Mouse (Mus musculus) adrenal gland, postnatal 10 days (tissue): ENCODE measurements around the gene Nup85. TPM values are rescaled to one million over a fixed set of nuclear protein-coding genes. Genes with fewer than 3 reads are reported as not detected.
A peak's percentile ranks its signal among the peaks of the same experiment; 100 is the strongest.

Source experiments
- DNase-seq: peaks from one replicate; pipeline ENCODE4 v3.0.0; 2021; ENCODE audit warnings: mixed read lengths
- total RNA-seq, 2 experiments: library from RNA; stranded (reverse); gene quantifications; 2 replicates each; pipeline ENCODE4 v1.2.3; 2021

Gene Nup85
- total RNA-seq, 2 experiments from 2014 or later = 44.4 to 48.7 TPM

- DNase-seq = no peak
These were observed 49.1 kb downstream of the Nup85 start for GRCm38 (mm10) chr11:115613138-115613945.

DNA sequence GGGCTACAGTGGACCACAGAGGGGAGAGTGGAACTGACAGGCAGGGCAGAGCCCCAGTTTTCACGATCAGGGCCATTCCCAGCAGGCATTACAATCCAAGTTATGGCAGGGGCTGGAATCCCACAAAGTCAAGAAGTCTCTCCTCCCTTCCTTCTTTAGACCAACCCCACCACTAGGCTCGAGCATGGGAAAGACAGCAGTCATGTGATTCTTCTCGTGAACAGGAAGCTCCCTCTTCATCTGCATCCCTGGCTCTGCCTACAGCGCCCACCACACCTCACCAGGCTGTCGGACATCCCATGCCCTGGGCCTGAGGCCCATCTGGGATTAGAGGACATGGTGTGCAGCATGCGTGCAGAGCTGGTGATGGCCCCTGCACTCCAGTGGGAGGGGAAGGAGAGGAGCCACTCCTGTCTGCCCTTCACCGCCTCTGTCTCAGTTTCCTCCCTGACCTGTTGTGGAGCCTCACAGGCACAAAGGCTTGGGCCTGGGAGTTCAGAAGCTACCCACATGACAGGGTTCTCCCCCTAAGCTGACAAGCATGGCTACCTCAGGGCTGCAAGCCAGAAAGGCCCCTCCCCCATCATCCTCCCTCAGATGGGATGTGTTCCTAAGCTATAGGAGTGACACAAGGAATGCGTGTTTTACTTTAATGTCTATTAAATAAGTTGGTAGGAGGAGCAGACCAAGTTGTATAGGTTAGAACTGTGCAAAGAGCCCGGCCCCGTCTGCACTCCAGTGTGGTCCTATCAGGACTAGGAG, 50.3 kb downstream of the Nup85 start:
- no peak for DNase-seq

GRCm38 (mm10) chr11:115615108-115615825, 51.0 kb downstream of the Nup85 start:
- DNase-seq = peak; percentile 71

- peak; percentile 77 for DNase-seq
These were observed 51.6 kb downstream of the Nup85 start for GRCm38 (mm10) chr11:115615875-115616274.

- no peak for DNase-seq
These were observed 52.1 kb downstream of the Nup85 start for GRCm38 (mm10) chr11:115616371-115616770.

DNA sequence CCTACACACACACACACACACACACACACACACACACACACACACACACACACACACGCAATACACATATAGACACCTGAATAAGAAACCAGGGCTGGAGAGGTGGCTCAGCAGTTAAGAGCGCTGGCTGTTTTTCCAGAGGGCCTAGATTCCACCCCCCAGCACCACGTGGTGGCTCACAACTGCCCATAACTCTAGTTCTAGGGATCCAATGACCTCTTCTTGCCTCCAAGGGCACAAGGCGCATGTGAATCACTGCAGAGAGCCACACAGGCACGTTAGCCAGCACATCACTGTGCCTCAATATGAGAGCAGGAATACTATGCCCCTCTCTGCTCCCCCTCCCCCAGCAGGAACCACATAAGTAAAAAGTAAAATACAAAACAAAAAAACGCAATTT, 52.7 kb downstream of the Nup85 start:
- peak; percentile 73 for DNase-seq

DNA sequence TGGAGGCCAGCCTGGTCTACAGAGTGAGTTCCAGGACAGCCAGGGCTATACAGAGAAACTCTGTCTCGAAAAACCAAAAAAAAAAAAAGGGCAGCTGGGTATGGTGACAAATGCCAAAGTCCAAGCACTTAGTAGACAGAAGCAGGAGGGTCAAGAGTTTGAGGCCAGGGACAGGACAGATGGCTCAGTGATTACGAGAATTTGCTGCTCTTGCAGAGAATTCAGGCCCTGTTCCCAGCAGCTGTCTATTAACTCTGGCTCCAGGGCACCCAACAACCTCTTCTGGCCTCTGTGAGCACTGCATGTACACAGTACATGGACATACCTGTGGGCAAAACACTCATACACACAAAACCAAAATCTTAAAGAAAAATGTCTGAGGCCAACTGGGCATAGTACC, 53.8 kb downstream of the Nup85 start:
- DNase-seq = no peak

DNA sequence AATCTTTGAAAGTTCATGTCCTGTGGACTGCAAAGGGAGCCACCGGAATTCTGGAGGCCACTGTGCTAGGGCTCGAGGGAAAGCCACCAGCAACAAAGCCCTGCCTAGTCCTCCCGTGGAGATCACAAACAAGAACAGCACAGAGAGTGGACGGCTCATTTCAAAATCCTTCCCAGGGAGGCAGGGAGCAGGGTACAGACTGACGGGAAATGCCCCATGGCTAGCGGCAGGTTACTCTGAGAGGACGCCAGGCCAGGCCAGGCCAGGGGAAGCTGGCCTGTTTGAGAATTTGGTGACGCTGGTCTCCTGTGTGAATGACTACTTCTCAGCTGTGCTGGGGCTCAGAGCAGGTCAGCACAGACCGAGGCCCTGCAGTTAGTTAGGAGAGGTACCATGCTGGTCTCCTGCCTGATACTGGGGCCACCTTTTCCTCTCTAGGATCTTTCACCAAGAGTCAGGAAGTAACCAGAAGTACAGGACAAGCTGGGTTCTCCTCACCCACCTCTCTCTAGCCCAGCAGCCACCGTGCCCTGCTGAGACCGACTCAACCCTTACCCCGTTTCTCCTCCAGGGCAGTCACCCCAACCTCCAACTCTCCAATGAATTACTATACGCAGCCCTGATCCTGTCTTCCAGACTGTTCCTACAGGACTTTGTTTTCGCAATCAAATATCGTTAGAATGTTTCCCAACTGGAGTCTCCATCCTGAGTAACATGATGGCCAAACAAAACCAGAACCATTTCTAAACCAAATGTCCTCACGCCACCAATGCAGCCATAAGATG, 54.7 kb downstream of the Nup85 start:
- no peak for DNase-seq

DNA sequence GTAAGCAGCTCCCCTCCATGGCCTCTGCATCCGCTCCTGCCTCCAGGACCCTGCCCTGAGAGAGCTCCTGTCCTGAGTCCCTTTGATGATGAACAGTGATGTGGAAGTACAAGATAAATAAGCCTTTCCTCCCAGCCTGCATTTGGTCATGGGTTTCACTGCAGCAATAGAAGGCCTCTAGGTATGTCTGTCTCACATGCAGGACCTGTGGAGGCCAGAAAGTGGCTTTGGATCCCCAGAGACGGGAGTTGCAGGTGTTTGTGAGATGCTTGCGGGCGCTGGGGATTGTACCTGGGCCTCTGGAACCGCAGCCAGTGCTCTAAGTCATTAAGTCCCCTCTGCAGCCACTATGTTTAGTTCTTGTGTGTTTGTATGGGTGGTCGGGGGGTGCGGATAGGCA, 55.7 kb downstream of the Nup85 start:
- no peak for DNase-seq

DNA sequence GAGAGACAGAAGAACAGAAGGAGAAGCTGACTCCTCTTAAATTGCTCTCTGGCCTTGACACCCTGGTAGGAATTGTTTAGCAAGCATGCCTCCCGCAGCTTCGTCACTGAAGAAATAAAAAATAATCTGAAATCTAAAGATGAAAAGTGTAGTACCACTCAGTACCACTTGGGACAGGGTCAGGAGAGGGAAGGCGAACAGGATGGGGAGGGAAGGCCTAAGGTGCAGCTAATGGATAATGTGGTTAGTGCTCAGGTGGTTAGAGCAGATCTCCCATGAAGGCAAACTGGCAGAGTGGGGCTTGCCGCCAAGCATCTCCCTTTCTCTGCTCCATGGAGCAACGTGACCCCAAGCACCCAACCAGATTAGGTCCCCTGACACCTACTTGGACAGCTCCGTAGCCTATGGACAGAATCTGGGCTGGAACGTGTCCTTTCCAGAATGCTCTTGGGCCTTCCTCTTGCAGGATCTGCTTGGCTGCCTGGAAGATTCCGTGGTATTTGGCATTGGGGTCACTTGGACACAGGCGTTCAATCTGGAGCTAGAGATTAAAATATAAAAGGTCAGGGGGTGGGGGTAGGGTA, 59.3 kb downstream of the Nup85 start:
- DNase-seq = peak; percentile 66

- DNase-seq = peak; percentile 81
These were observed 61.6 kb downstream of the Nup85 start for GRCm38 (mm10) chr11:115625877-115626276.

DNA sequence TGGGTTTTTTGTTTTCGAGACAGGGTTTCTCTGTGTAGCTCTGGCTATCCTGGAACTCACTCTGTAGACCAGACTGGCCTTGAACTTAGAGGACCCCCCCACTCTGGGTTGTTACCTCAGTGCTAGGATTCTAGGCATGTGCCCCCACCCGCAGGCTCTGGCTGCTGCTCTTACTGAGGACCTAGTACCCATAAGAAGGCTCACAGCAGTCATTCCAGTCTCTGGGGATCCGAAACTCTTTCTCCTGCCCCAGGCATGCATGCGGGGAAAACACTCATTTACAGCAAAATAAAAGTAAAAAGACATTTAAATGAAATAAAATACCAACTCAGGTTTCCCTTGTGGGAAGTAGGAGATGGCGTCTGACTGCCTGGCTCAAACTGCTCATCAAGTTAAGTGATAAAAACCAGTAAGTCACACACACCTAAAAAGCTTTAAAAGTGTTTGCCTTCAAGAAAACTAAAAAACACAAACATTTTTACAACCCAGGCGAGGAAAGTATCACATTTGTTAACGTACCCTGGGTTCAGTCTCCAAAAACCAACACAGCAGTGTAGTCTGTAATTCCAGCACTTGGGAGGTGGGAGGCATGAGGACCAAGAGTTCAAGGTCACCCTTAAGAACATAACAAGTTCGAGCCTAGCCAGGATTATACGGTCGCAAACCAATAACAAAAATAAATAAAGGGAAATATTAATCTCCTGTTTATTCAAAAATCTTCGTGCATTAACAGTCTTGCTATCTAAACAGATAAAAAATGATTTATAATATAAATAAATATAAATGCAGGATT, 62.8 kb downstream of the Nup85 start:
- DNase-seq = no peak

GRCm38 (mm10) chr11:115627705-115628464, 63.7 kb downstream of the Nup85 start, which contains the start of gene Slc25a19:
Gene Slc25a19, minus strand, starts transcription at chr11:115628295.
- DNase-seq = peak; percentile 99

DNA sequence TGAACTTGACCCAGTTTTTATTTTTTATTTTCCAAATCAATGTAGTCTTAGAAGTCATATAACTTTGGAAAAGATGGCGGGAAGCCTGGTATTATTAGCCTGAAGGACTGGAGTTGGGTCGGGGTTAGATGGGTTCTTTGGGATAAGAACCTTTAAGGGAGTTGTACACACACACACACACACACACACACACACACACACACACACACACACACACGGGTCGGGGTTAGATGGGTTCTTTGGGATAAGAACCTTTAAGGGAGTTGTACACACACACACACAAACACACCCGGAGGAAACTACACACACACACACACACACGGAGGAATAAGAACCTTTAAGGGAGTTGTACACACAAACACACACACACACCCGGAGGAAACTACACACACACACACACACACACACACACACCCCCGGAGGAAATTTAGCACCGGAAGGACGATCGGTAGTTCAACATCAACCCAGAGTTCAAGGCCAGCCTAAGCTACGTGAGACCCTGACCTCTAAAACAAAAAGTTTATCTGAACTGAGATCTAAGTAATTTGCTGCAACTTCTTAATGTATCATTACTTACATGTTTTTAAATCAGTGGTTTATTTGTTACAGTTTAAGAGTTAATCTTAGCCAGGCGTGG, 64.3 kb downstream of the Nup85 start:
- DNase-seq = no peak

DNA sequence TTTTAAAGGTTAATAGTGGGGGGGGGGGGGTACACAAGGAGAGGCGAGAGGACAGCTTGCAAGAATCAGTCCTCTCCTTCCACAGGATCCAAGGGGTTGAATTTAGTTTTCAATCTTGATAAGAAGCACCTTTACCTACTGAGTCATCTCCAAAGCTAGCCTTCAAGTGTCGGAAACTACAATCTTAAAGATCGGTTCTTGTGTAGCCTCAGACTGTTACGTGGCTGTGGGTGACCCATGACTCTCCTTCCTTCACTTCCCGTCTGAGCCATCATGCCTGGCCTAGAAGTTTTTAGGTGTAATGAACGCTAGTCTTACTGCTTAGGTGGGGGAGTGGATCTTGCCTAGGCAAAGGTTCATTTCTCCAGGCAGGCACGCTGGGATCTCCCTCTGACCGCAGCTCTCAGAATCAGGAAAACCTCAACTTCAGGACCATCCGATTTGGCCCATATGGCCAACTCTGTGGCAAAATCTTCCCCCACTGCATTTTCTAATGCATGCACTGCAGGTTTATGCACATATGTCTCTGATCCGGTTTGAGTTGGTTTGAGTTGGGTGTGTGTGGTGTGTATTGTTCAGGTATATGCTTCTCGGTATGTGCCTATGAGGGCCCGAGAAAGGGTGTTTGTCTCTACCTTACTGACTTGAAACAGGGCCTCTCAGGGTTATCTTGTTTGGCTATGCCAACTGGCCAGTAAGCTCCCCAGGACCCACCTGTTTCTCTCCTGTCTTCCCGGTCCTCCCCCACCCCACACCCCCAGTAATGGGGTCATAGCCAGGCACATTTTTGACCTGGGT, 65.7 kb downstream of the Nup85 start:
- DNase-seq = no peak

DNA sequence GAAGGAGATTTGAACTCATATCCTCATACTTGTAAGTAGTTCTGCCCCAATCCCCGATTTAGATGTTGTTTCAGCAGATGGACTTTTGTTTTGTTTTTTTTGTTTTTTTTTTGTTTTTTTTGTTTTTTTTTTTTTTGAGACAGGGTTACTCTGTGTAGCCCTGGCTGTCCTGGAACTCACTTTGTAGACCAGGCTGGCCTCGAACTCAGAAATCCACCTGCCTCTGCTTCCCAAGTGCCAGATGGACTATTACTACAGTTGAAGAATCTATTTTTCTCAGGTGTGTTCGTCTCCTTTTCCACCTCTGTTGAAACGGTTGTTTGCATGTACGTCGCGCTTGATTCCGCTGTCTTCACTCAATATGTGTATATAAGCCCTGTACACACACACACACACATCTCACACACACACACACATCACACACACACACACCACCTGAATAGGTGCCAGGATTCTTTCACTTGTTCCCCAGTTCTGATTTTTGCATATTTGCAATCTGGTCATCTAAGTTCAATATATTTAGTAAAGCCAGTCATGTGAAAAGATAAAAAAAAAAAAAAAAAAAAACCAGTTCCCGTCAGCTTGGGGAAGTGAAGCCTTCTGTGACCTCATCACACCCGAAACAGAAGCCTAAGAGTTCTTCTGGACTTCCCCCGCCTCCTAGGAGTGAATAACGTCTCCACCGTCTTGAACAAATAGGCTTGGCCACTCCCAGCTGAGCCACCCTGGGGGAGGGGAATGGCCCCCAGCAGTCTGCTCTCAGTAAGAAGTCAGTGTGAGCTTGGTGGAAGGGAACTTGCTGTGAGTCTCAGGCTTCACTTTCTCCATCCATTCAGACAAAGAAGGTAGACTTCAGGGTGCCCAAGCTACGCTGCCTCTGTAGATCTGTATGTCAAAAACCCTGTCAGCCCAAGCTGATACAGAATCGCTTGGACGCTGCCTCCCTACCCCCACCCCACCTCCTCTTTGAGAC, 66.6 kb downstream of the Nup85 start:
- no peak for DNase-seq

GRCm38 (mm10) chr11:115631505-115631890, 67.3 kb downstream of the Nup85 start:
- DNase-seq = peak; percentile 63
